Mouse (Mus musculus) heart, embryonic 12.5 days (tissue): ENCODE measurements around the gene Tuba1b. TPM values are rescaled to one million over a fixed set of nuclear protein-coding genes. Genes with fewer than 3 reads are reported as not detected.

Experiments
- ATAC-seq: fragments of 200-750 bp; cut with Nextera tagmentation; 2 replicates; pipeline ENCODE4 v1.8.0; 2017; ENCODE audit warnings: moderate TSS enrichment, moderate library complexity; ENCODE audit not compliant: insufficient number of reproducible peaks, low FRiP score
- H3K27ac ChIP-seq: fragments of 300-500 bp; sonication (generic); 2 replicates; pipeline ENCODE4 v1.5.1; 2016; ENCODE audit warnings: mild to moderate bottlenecking, moderate library complexity; ENCODE audit not compliant: poor library complexity, severe bottlenecking
- H3K27me3 ChIP-seq: fragments of 300-500 bp; sonication (generic); replicated peaks from 2 replicates; pipeline ENCODE4 v1.6.1; 2016; ENCODE audit warnings: mild to moderate bottlenecking, moderate library complexity
- H3K36me3 ChIP-seq: fragments of 300-500 bp; sonication (generic); 2 replicates; pipeline ENCODE4 v1.6.1; 2016; ENCODE audit warnings: mild to moderate bottlenecking, moderate library complexity
- H3K4me1 ChIP-seq: fragments of 300-500 bp; sonication (generic); replicated peaks from 2 replicates; pipeline ENCODE4 v1.6.1; 2016; ENCODE audit warnings: mild to moderate bottlenecking
- H3K4me2 ChIP-seq: fragments of 300-500 bp; sonication (generic); 2 replicates; pipeline ENCODE4 v1.6.1; 2016; ENCODE audit warnings: mild to moderate bottlenecking, moderate library complexity
- H3K4me3 ChIP-seq: fragments of 300-500 bp; sonication (generic); 2 replicates; pipeline ENCODE4 v1.5.1; 2016; ENCODE audit warnings: mild to moderate bottlenecking
- H3K9ac ChIP-seq: fragments of 300-500 bp; sonication (generic); 2 replicates; pipeline ENCODE4 v1.6.1; 2016; ENCODE audit warnings: mild to moderate bottlenecking, moderate library complexity
- H3K9me3 ChIP-seq: fragments of 300-500 bp; sonication (generic); replicated peaks from 2 replicates; pipeline ENCODE4 v1.6.1; 2016; ENCODE audit warnings: mild to moderate bottlenecking, moderate library complexity
- WGBS: fragments of 180-500 bp; shearing (Covaris S2); methylation state at CpG from one replicate; pipeline ENCODE4 v1.1.7; 2016; 5-methylcytosine and 5-hydroxymethylcytosine counted together
- polyA plus RNA-seq: library from polyadenylated mRNA; unstranded; fragments of >200 nt; fragmentation: Nextera tagmentation; extraction: Ambion mirVana; gene quantifications from 2 replicates; pipeline ENCODE4 v1.2.1, GENCODE M21; 2016

Gene Tuba1b
- polyA plus RNA-seq, 1 experiment from 2014 or later = 1,481 TPM

DNA sequence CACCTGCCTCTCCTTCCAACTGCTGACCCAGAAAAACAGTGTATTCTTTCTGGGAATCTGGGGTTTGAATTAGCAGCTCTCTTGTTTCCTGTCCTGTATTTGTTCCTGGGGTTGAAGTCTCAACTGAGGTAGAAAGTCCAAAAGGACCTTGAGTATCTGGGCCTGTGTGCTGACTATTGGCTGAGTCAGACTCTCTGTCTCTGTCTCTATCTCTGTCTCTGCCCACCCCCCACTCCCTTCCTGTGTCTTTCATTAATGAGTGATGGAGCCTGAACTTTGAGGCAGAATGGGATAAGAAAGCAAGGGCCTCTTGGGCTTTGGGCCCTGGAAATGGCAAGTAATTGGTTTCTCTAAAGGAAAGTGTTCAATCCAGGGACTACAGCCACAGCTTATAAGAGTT, 50.7 kb downstream of the Tuba1b start:
- Histone ChIP-seq H3K4me1 (peaks cover 12% of the 10 kb centered on the region), H3K9me3 (no peaks in the 10 kb centered on the region), H3K27me3 (no peaks in the 10 kb centered on the region), H3K4me3 (no peak overlapping the region), H3K4me2 (no peak overlapping the region), H3K27ac (no peak overlapping the region), H3K9ac (no peak overlapping the region), H3K36me3 (no peaks in the 10 kb centered on the region)
- no peak for ATAC-seq

GRCm38 (mm10) chr15:98881656-98882008, 52.7 kb downstream of the Tuba1b start:
- 19% methylated on average over 5 of the region's 5 CpGs for WGBS
- ATAC-seq = no peak
- no peaks in the 10 kb centered on the region for H3K27me3 ChIP-seq
- H3K4me3 ChIP-seq = peak overlapping the region; percentile 62
- H3K9ac ChIP-seq = peak overlapping the region; percentile 44; the same call in 1 of the 2 replicates
- peak overlapping the region; percentile 91 for H3K4me2 ChIP-seq
- no peaks in the 10 kb centered on the region for H3K9me3 ChIP-seq
- H3K27ac ChIP-seq = no peak overlapping the region
- H3K36me3 ChIP-seq = 0 out of 2 replicates have a peak, but pooled peaks cover 3% of the 10 kb centered on the region
- H3K4me1 ChIP-seq = peaks cover 12% of the 10 kb centered on the region

Other genes with a start within 250 kb of the Tuba1b start
- gene Ccdc65, start 226.4 kb downstream of the Tuba1b start, polyA plus RNA-seq = 0.33 and 0.62 TPM in 2 replicates
- 13.2 and 17.8 TPM in 2 replicates for gene Fkbp11, start 206.4 kb downstream of the Tuba1b start, polyA plus RNA-seq
- 46.3 and 46.9 TPM in 2 replicates for gene Arf3, start 171.4 kb downstream of the Tuba1b start, polyA plus RNA-seq
- not detected in 2 replicates for gene Wnt10b, start 156.4 kb downstream of the Tuba1b start, polyA plus RNA-seq
- gene Wnt1, start 144.7 kb downstream of the Tuba1b start, polyA plus RNA-seq = not detected in 2 replicates
- 0.04 and 0.14 TPM in 2 replicates for gene Ddn, start 125.1 kb downstream of the Tuba1b start, polyA plus RNA-seq
- 81.5 and 83.5 TPM in 2 replicates for gene Prkag1, start 103.0 kb downstream of the Tuba1b start, polyA plus RNA-seq
- 9.2 and 10.3 TPM in 2 replicates for gene Kmt2d, start 63.4 kb downstream of the Tuba1b start, polyA plus RNA-seq
- 4.3 and 6.1 TPM in 2 replicates for gene Rhebl1, start 40.0 kb downstream of the Tuba1b start, polyA plus RNA-seq
- 4.5 and 4.6 TPM in 2 replicates for gene Dhh, start 36.0 kb downstream of the Tuba1b start, polyA plus RNA-seq
- gene Lmbr1l, start 16.3 kb downstream of the Tuba1b start, polyA plus RNA-seq = 16.9 and 17.2 TPM in 2 replicates
- not detected in 2 replicates for gene Gm49450, start 19.0 kb upstream of the Tuba1b start, polyA plus RNA-seq
- 1,110 and 1,118 TPM in 2 replicates for gene Tuba1a, start 19.1 kb upstream of the Tuba1b start, polyA plus RNA-seq
- 135 and 139 TPM in 2 replicates for gene Tuba1c, start 95.3 kb upstream of the Tuba1b start, polyA plus RNA-seq
- gene Prph, start 120.6 kb upstream of the Tuba1b start, polyA plus RNA-seq = 0.22 and 0.50 TPM in 2 replicates
- 27.2 and 28.0 TPM in 2 replicates for gene Troap, start 140.0 kb upstream of the Tuba1b start, polyA plus RNA-seq
- 0.34 and 0.46 TPM in 2 replicates for gene C1ql4, start 153.3 kb upstream of the Tuba1b start, polyA plus RNA-seq
- gene Dnajc22, start 158.6 kb upstream of the Tuba1b start, polyA plus RNA-seq = 1.2 TPM in 2 replicates
- 57.2 and 58.5 TPM in 2 replicates for gene Spats2, start 191.4 kb upstream of the Tuba1b start, polyA plus RNA-seq